Mouse (Mus musculus) thymus, adult 2 months (tissue): ENCODE results near the gene Fgfr2.

ENCODE experiments used
- CTCF ChIP-seq: fragments of 200-500 bp; IDR thresholded peaks from 2 replicates; pipeline ENCODE4 v1.5.1; 2012; ENCODE audit warnings: mild to moderate bottlenecking, control low read depth, low read length, moderate library complexity, borderline replicate concordance; ENCODE audit not compliant: control insufficient read depth, poor library complexity, insufficient read depth; ENCODE audit errors: extremely low read depth
- POLR2A ChIP-seq: fragments of 200-500 bp; IDR thresholded peaks from 2 replicates; pipeline ENCODE4 v1.6.1; 2012; ENCODE audit warnings: mild to moderate bottlenecking, low read length, control low read depth, moderate library complexity; ENCODE audit not compliant: control insufficient read depth, poor library complexity, insufficient read depth; ENCODE audit errors: extremely low read depth

DNA sequence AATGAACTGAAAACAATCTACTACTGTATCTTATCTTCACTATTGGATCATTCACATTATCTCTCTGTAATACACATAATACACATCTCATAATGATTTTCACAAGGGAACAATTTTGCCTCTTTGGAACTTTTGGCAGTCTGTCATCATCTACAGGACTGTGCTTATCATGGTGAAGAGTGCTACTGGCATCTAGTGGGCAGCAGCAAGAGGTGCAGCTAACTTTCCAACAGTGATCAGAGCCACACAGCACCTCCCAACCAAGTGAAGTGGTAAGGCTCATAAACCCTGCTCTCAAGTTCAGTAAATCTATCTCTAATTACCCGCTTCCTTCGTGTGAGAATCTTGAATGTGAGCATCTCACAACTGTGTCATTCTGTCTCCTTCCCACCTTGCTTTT is 2647.2 kb downstream of the Fgfr2 start:
- TF ChIP-seq POLR2A (no peak), CTCF (no peak)
